Mouse (Mus musculus) bone marrow macrophage, adult 2 months (primary cell): ENCODE results near the gene Dnah8.

Source experiments
- CTCF ChIP-seq: IDR thresholded peaks from 2 replicates; pipeline ENCODE4 v1.5.1; 2012; ENCODE audit warnings: low read depth, mild to moderate bottlenecking, low read length, moderate library complexity
- POLR2A ChIP-seq: IDR thresholded peaks from 2 replicates; pipeline ENCODE4 v1.6.1; 2012; ENCODE audit warnings: mild to moderate bottlenecking, low read depth, low read length, borderline replicate concordance

GRCm38 (mm10) chr17:30923566-30923965, 299.4 kb downstream of the Dnah8 start:
- no peak for TF ChIP-seq CTCF
- no peak for TF ChIP-seq POLR2A
